Mouse (Mus musculus) hindbrain, embryonic 14.5 days (tissue): ENCODE measurements around the gene Trp73. TPM values are rescaled to one million over a fixed set of nuclear protein-coding genes. Genes with fewer than 3 reads are reported as not detected.

Source experiments
- ATAC-seq: fragments of 200-750 bp; cut with Nextera tagmentation; 2 replicates; pipeline ENCODE4 v1.8.0; 2017; ENCODE audit warnings: moderate number of reproducible peaks, mild to moderate bottlenecking, moderate TSS enrichment, moderate library complexity; ENCODE audit not compliant: low FRiP score
- DNase-seq: peaks from one replicate; pipeline ENCODE4 v3.0.0-alpha.2; 2015; ENCODE audit warnings: low spot score
- H3K27ac ChIP-seq: fragments of 300-500 bp; sonication (generic); 2 replicates; pipeline ENCODE4 v1.5.1; 2014; ENCODE audit warnings: mild to moderate bottlenecking, moderate library complexity
- H3K27me3 ChIP-seq: fragments of 300-500 bp; sonication (generic); 2 replicates; pipeline ENCODE4 v1.6.1; 2014; ENCODE audit warnings: mild to moderate bottlenecking, low read length, mixed read lengths; ENCODE audit not compliant: control insufficient read depth, insufficient read depth
- H3K36me3 ChIP-seq: fragments of 300-500 bp; sonication (generic); replicated peaks from 2 replicates; pipeline ENCODE4 v1.6.1; 2014; ENCODE audit not compliant: control insufficient read depth, insufficient read depth
- H3K4me1 ChIP-seq: fragments of 300-500 bp; sonication (generic); replicated peaks from 2 replicates; pipeline ENCODE4 v1.6.1; 2014; ENCODE audit warnings: antibody characterized with exemption, low read length, mixed read lengths; ENCODE audit not compliant: control insufficient read depth, insufficient read depth
- H3K4me2 ChIP-seq: fragments of 300-500 bp; sonication (generic); replicated peaks from 2 replicates; pipeline ENCODE4 v1.6.1; 2014; ENCODE audit warnings: mild to moderate bottlenecking, moderate library complexity
- H3K4me3 ChIP-seq: fragments of 300-500 bp; sonication (generic); replicated peaks from 2 replicates; pipeline ENCODE4 v1.5.1; 2014; ENCODE audit warnings: mild to moderate bottlenecking, low read length
- H3K9ac ChIP-seq: fragments of 300-500 bp; sonication (generic); 2 replicates; pipeline ENCODE4 v1.6.1; 2014
- H3K9me3 ChIP-seq: fragments of 300-500 bp; sonication (generic); 2 replicates; pipeline ENCODE4 v1.6.1; 2016; ENCODE audit warnings: low read length; ENCODE audit not compliant: control insufficient read depth
- WGBS: fragments of 180-500 bp; shearing (Covaris S2); extraction: QIAGEN DNeasy Blood & Tissue Kit; methylation state at CpG from one replicate; pipeline ENCODE4 v1.1.7; 2014; 5-methylcytosine and 5-hydroxymethylcytosine counted together
- polyA plus RNA-seq: library from polyadenylated mRNA; unstranded; fragments of >200 nt; fragmentation: Nextera tagmentation; extraction: Ambion mirVana; gene quantifications from 2 replicates; pipeline ENCODE4 v1.2.1, GENCODE M21; 2014

The Trp73 gene
- polyA plus RNA-seq, 1 experiment from 2014 or later, result 0.96 TPM

DNA sequence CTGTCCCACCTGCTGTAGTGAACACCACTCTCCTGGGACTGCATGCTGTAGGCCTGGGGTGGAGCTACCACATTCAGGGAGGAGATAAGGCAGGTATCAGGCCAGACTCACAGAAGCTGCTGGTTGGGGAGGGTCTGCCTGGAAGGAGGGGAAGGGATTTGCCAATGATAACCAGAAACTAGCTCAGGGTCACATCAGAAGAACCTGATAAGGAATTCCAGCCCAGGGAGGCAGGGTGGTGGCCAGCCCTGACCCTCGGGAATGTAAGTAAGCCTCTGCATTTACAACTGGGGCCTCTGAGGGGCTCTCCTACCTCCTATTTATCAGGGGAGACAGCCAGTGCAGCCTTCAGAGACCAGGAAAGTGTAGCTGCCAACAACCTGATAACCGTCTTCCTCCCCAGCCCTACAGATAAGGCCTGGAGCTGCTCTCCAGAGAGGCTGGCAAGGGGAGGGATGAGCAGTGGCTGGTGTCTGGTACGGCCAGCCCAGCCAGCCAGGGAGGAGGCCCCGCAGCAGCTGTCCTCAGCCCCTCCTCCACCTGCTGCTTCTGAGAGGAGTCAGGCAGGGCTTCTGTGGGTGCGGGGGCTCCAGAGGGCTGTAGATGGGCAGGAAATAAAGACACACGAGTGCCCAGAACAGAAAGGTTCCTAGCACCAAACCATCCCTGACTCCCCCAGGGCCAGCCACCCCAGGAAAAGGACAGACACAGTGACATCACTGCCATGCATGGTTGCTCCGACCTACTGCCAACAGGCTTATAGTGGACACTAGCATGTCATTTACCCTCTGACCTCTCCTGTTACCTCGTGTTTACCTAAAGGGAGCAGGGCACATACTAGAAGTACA, 116.0 kb downstream of the Trp73 start:
- H3K27ac ChIP-seq, result no peak overlapping the region
- 32% methylated on average over 8 of the region's 8 CpGs for WGBS
- H3K27me3 ChIP-seq, result peaks cover 15% of the 10 kb centered on the region; the same call in 1 of the 2 replicates
- H3K9ac ChIP-seq, result no peak overlapping the region
- peaks cover 8% of the 10 kb centered on the region; the same call in 1 of the 2 replicates for H3K4me1 ChIP-seq
- DNase-seq (no peak), ATAC-seq (no peak)
- peaks cover 35% of the 10 kb centered on the region for H3K36me3 ChIP-seq
- no peaks in the 10 kb centered on the region for H3K9me3 ChIP-seq
- H3K4me3 ChIP-seq, result no peak overlapping the region
- no peak overlapping the region for H3K4me2 ChIP-seq

DNA sequence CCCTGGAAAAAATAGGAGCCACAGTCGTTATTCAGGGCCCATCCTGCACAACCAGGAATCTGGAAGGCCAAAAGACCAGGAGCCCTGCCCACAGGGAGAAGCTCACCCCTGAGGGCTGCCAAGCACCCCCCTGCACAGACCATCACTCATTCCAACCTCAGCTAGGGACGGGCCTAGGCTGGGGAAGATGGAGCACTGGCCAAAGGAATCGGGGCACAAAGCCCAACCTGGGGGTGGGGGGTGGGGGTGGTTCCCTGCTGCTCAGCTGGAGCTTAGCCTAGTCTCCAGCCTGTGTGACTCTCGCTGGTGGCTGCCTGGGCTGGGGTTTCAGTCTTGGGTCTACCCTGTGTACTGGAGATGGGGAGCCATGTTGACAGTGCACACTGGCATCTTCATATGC, 117.2 kb downstream of the Trp73 start:
- 27% methylated on average over 4 of the region's 4 CpGs for WGBS
- Histone ChIP-seq H3K4me3 (no peak overlapping the region), H3K9ac (no peak overlapping the region), H3K36me3 (peaks cover 46% of the 10 kb centered on the region), H3K9me3 (no peaks in the 10 kb centered on the region), H3K4me1 (peaks cover 8% of the 10 kb centered on the region; the same call in 1 of the 2 replicates), H3K4me2 (no peak overlapping the region), H3K27ac (no peak overlapping the region), H3K27me3 (peaks cover 15% of the 10 kb centered on the region; the same call in 1 of the 2 replicates)
- DNase-seq (no peak), ATAC-seq (peak; percentile 19; the same call in 1 of the 2 replicates)

DNA sequence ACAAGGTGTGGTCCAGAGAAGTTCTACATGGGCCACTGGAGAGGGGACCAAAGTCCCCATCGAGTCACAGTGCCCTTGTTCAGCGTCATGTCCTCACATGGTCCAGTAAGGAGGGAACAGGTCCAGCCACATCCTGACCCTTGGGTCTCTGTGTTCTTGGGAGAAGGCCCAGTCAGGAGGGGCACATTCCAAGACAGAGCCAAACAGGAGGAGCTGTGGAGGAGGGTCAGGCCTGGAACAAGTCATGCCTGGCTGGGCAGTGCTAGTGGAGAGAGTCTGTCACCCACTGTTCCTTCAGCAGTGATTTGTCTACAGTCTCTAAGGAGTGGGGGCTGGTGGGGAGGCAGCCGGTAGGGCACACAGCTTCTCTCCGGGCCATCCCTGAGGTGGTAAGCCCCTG, 117.6 kb downstream of the Trp73 start:
- no peak overlapping the region for H3K27ac ChIP-seq
- WGBS, result 78% methylated on average over 4 of the region's 4 CpGs
- no peak for DNase-seq

DNA sequence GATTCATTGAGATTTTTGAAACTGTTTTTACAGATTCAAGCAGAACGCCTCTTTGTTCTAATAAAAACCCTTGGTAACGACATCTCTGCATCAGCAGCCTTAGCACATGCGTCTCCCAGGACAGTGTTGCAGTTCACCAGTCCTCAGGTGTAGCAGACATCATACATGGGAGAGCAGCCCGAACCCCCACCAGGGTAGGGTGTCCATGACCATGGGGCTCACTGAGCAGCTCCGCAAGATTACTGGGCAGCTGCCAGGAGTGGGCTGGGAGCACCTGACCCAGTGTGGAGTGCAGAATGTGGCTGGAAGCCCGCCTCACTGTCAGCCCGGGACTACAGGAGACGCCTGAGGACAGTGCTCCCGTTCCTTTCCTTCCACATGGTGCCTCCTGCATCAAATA, 118.6 kb downstream of the Trp73 start:
- peaks cover 59% of the 10 kb centered on the region for H3K36me3 ChIP-seq
- H3K4me1 ChIP-seq, result peaks cover 8% of the 10 kb centered on the region; the same call in 1 of the 2 replicates
- WGBS, result 95% methylated on average over 9 of the region's 9 CpGs

More for the DNA sequence above, 117.6 kb downstream of the Trp73 start:
- Histone ChIP-seq H3K27me3 (peaks cover 15% of the 10 kb centered on the region; the same call in 1 of the 2 replicates), H3K9ac (no peak overlapping the region), H3K36me3 (peaks cover 49% of the 10 kb centered on the region), H3K4me1 (peaks cover 8% of the 10 kb centered on the region; the same call in 1 of the 2 replicates), H3K9me3 (no peaks in the 10 kb centered on the region), H3K4me2 (no peak overlapping the region), H3K4me3 (no peak overlapping the region)
- no peak for ATAC-seq

DNA sequence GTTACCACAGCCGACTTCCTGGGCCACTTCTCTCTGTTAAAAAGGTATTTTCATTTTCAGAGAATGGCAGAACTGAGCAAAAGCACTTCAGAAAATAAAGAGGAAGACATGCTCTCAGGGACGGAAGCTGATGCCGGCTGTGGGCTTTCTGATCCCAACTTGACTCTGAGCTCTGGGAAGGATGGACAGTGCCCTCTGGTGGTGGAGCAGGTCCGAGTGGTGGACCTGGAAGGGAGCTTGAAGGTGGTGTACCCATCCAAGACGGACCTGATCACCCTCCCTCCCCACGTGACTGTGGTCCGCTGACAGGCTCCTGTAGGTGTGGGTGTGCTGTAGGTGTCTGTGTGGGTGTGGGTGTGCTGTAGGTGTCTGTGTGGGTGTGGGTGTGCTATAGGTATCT, 120.4 kb downstream of the Trp73 start:
- H3K4me1 ChIP-seq, result 0 out of 2 replicates have a peak, but pooled peaks cover 8% of the 10 kb centered on the region
- DNase-seq (no peak), ATAC-seq (no peak)
- no peak overlapping the region for H3K4me2 ChIP-seq
- 78% methylated on average over 7 of the region's 7 CpGs for WGBS
- no peaks in the 10 kb centered on the region for H3K9me3 ChIP-seq
- H3K4me3 ChIP-seq, result no peak overlapping the region
- no peak overlapping the region for H3K27ac ChIP-seq
- H3K9ac ChIP-seq, result no peak overlapping the region
- H3K36me3 ChIP-seq, result peaks cover 77% of the 10 kb centered on the region
- no peaks in the 10 kb centered on the region for H3K27me3 ChIP-seq

More for the DNA sequence above, 118.6 kb downstream of the Trp73 start:
- no peak overlapping the region for H3K4me3 ChIP-seq
- DNase-seq (no peak), ATAC-seq (no peak)
- no peak overlapping the region for H3K27ac ChIP-seq
- H3K27me3 ChIP-seq, result peaks cover 9% of the 10 kb centered on the region; the same call in 1 of the 2 replicates
- H3K9me3 ChIP-seq, result no peaks in the 10 kb centered on the region
- H3K4me2 ChIP-seq, result no peak overlapping the region
- H3K9ac ChIP-seq, result no peak overlapping the region

DNA sequence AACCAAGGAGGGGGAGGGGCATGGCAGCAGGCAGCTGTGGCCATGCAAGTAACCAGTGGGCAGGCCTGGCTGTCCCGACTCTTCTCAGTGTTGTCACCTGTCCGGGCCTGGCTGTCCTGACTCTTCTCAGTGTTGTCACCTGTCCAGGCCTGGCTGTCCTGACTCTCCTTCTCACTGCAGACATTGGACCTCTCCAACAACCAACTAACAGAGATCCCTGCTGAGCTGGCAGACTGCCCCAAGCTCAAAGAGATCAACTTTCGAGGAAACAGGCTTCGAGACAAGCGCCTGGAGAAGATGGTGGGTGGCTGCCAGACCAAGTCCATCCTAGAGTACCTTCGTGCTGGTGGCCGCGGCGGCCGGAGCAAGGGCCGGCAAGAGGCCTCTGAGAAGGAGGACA, 124.5 kb downstream of the Trp73 start:
- Histone ChIP-seq H3K9me3 (no peaks in the 10 kb centered on the region), H3K4me1 (peaks cover 16% of the 10 kb centered on the region), H3K27ac (no peak overlapping the region), H3K36me3 (peaks cover 58% of the 10 kb centered on the region), H3K27me3 (no peaks in the 10 kb centered on the region), H3K4me2 (no peak overlapping the region), H3K9ac (no peak overlapping the region), H3K4me3 (no peak overlapping the region)
- WGBS, result 95% methylated on average over 11 of the region's 11 CpGs
- DNase-seq (no peak), ATAC-seq (no peak)

DNA sequence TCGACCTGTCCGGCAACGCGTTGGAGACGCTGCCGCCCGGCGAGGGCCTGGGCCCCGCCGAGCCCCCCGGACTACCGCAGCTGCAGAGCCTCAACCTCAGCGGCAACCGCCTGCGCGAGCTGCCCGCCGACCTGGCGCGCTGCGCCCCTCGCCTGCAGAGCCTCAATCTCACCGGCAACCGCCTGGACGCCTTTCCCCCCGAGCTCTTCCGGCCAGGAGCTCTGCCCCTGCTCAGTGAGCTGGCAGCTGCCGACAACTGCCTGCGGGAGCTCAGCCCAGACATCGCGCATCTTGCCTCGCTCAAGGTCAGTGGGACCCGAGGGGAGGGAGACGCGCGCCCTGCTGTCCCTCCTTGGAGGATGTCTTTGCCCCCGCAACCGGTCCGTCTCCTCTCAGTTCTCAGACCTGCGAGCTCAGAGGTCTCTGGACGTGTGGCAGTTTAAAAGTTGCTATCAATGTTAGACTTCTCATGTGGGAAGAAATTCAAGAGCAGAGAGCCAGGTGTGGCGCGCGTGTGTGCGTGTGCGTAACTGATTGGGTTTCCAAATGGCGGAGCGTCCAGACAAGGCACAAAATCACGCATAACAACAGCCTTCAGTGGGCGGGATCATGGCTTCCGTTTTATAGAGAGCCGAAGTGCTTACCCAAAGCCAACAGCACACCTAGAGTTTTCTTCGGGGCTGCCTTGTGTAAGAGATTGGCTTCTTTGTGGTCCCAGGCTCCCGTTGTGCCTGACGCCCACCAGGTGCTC, 127.7 kb downstream of the Trp73 start:
- no peak for ATAC-seq
- WGBS, result 3% methylated on average over 55 of the region's 55 CpGs
- peak overlapping the region; percentile 86 for H3K9ac ChIP-seq
- H3K27ac ChIP-seq, result 0 out of 2 replicates have a peak overlapping the region, but pooled peaks have one; percentile 15
- peak overlapping the region; percentile 100 for H3K4me3 ChIP-seq
- no peaks in the 10 kb centered on the region for H3K27me3 ChIP-seq
- H3K4me2 ChIP-seq, result peak overlapping the region; percentile 99
- H3K9me3 ChIP-seq, result no peaks in the 10 kb centered on the region
- H3K36me3 ChIP-seq, result peaks cover 31% of the 10 kb centered on the region
- DNase-seq, result no peak
- peaks cover 16% of the 10 kb centered on the region for H3K4me1 ChIP-seq

DNA sequence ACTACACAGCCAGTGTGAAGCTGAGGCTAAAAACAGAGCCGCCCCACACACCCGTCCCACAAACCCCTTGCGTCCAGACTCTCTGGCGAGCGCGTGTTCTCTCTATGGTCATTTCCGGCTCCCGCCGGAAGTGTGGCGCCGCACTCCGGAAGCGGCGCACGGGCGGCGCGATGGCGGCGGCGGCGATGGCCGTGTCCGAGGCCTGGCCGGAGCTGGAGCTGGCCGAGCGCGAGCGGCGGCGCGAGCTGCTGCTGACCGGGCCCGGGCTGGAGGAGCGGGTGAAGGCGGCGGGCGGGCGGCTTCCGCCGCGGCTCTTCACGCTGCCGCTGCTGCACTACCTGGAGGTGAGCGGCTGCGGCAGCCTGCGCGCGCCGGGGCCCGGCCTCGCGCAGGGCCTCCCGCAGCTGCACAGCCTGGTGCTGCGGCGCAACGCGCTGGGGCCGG, 128.3 kb downstream of the Trp73 start, which contains the start of gene Lrrc47:
Gene Lrrc47 (plus strand): TSS at position 86 of the 444 bp plus-strand sequence.
- Histone ChIP-seq H3K27me3 (no peaks in the 10 kb centered on the region), H3K4me2 (peak within 1 kb of the TSS; percentile 99), H3K4me1 (peaks cover 16% of the 10 kb centered on the region), H3K27ac (peak within 1 kb of the TSS; percentile 15), H3K9ac (peak within 1 kb of the TSS; percentile 86), H3K9me3 (no peaks in the 10 kb centered on the region), H3K4me3 (peak within 1 kb of the TSS; percentile 100), H3K36me3 (peaks cover 31% of the 10 kb centered on the region)
- DNase-seq (peak; percentile 87), ATAC-seq (peak; percentile 93)
- WGBS, result under 1% methylated on average over 59 of the region's 59 CpGs
